Mouse (Mus musculus) neutrophil, adult 65 days (primary cell): ENCODE data around the gene Cnksr3. TPM values are rescaled to one million over a fixed set of nuclear protein-coding genes. Genes with fewer than 3 reads are reported as not detected.

Source experiments
- total RNA-seq: library from RNA; stranded (reverse); gene quantifications from 2 replicates; pipeline ENCODE4 v1.2.4, GENCODE M21; 2023

Gene Cnksr3
- total RNA-seq, result 3.5 and 3.9 TPM in 2 replicates

GRCm38 (mm10) chr10:7211696-7212482 lies at the start of gene Cnksr3:
Gene Cnksr3 (minus strand): TSS chr10:7212237.

Other genes with a start within 250 kb of the Cnksr3 start
- 133 and 157 TPM in 2 replicates for gene Ipcef1, start 159.8 kb downstream of the Cnksr3 start, total RNA-seq